Mouse (Mus musculus): ENCODE measurements around the gene Znrf1. TPM values are rescaled to one million over a fixed set of nuclear protein-coding genes. Genes with fewer than 3 reads are reported as not detected.
A peak's percentile ranks its signal among the peaks of the same experiment; 100 is the strongest.

Znrf1 gene
- total RNA-seq (2012; rRNA removed) (9.3 and 10.7 TPM in 2 replicates), total RNA-seq (2014; rRNA removed) (9.5 and 11.6 TPM in 2 replicates), polyA plus RNA-seq (2012; ENCODE audit: insufficient read length, low read depth) (21.2 and 25.3 TPM in 2 replicates)

DNA sequence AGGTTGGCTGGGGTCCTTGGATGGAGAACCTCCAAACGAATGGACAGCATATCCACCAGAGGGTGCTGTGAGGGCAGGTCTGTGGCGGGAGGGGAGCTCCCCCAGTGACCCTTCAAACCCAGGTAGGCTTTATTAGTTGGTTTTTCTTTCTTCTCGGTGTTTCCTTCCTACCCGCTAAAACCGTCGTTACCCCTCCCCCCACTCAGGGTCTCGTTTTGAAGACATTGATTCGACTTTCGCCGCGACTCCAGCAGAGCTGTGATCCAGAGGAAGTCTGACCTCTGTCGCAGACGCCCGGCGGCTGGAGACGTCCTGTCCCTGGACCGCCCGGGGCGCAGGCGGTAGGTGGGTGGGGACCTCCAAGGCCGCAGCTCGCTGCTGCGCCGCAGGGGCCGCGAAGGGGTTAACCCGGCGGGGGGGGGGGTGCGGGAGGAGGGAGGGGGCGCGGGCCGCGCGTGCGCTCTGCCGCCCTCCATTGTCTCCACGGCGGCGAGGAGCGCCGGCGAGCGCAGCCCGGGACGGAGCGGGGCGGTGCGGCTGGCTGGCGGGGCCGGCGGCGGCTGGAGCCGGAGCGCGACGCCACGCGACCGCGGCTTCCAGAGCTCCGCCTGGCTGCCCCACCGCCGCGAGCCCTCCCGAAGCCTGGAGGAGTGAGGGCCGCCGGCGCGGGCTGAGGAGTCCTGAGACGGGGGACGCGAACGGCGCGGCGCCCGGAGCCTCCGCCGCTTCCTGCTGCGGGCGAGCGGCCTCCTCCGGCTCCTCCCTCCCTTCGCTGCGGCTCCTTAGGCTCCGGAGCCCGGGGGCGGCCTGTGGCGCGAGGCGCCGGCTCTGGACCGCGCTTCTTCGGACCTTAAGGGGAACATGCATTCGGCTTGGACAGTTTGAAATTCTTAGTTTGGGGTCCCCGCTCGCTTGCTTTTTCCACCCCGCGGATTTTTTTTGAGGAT lies at the start of gene Znrf1:
Znrf1 (plus strand) TSS at position 67 of the 947 bp plus-strand sequence.
- TF ChIP-seq MXI1 (IDR thresholded peaks at IDR 0.05; ENCODE audit: low read depth, low read length) (peak; percentile 61), TCF12 (IDR thresholded peaks at IDR 0.05; ENCODE audit: low read depth, low read length) (peak; percentile 27; the same call in 1 of the 2 replicates), CTCF (conservative IDR thresholded peaks at IDR 0.05 in 1 of 2, IDR thresholded peaks at IDR 0.05 in 1 of 2; ENCODE audit: low read depth in 2 of 2, low read length in 2 of 2) (peak in 1 of 2 experiments; percentile 66; a peak in 2 of 4 replicates), RAD21 (IDR thresholded peaks at IDR 0.05; ENCODE audit: low read depth, low read length) (peak; percentile 50), MAFK (IDR thresholded peaks at IDR 0.05; ENCODE audit: insufficient replicate concordance, low read length) (no peak), JUND (conservative IDR thresholded peaks at IDR 0.05; ENCODE audit: low read depth, low read length) (no peak), POLR2A (IDR thresholded peaks at IDR 0.05; ENCODE audit: low read depth, low read length) (peak; percentile 53; the same call in 1 of the 2 replicates), SIN3A (IDR thresholded peaks at IDR 0.05; ENCODE audit: low read length) (peak; percentile 22), ELF1 (IDR thresholded peaks at IDR 0.05; ENCODE audit: low read depth, low read length) (peak; percentile 30; the same call in 1 of the 2 replicates), NELFE (IDR thresholded peaks at IDR 0.05; ENCODE audit: low read depth, low read length) (peak; percentile 47; the same call in 1 of the 2 replicates), UBTF (IDR thresholded peaks at IDR 0.05; ENCODE audit: low read depth, low read length) (peak; percentile 98), MEF2A (IDR thresholded peaks at IDR 0.05; ENCODE audit: borderline replicate concordance, low read depth, low read length) (0 out of 2 replicates have a peak, but pooled peaks have one; percentile 16), NRF1 (IDR thresholded peaks at IDR 0.05; ENCODE audit: low read depth, low read length) (peak; percentile 76), CHD2 (IDR thresholded peaks at IDR 0.05; ENCODE audit: low read length) (no peak), BHLHE40 (IDR thresholded peaks at IDR 0.05; ENCODE audit: low read depth, low read length) (0 out of 2 replicates have a peak, but pooled peaks have one; percentile 5), TBP (conservative IDR thresholded peaks at IDR 0.05; ENCODE audit: low read depth, low read length) (no peak), E2F4 (IDR thresholded peaks at IDR 0.05; ENCODE audit: insufficient replicate concordance, low read depth, low read length) (0 out of 2 replicates have a peak, but pooled peaks have one; percentile 50), MAZ (IDR thresholded peaks at IDR 0.05; ENCODE audit: low read depth, low read length) (peak; percentile 94), SMC3 (IDR thresholded peaks at IDR 0.05; ENCODE audit: low read depth, low read length) (peak; percentile 61)
- Histone ChIP-seq H3K4me1 (ENCODE audit: control insufficient read depth in 1 of 2, insufficient read depth in 2 of 2) (peaks cover 0 to 44% of the 10 kb centered on the region in 2 experiments; a peak in 2 of 4 replicates), H3K79me2 (replicated peaks; ENCODE audit: control insufficient read depth, extremely low read depth, insufficient read depth, poor library complexity, severe bottlenecking) (no peaks in the 10 kb centered on the region), H3K9me3 (replicated peaks; ENCODE audit: low read length) (no peaks in the 10 kb centered on the region), H3K9ac (ENCODE audit: insufficient read depth, low read depth) (peak within 1 kb of the TSS; percentile 89), H3K4me2 (ENCODE audit: insufficient read depth, low read depth, poor library complexity, severe bottlenecking) (peak within 1 kb of the TSS; percentile 91), H3K27ac (ENCODE audit: insufficient read depth, low read depth) (peak within 1 kb of the TSS; percentile 52; the same call in 1 of the 2 replicates), H3K4me3 (replicated peaks in 1 of 3; ENCODE audit: low read depth in 2 of 3, low read length in 2 of 3, poor library complexity in 1 of 3) (peak within 1 kb of the TSS; percentile 60 to 77 (median 65)), H3K36me3 (replicated peaks in 1 of 2; ENCODE audit: control insufficient read depth in 1 of 2, insufficient read depth in 1 of 2, low read length in 1 of 2) (peaks cover 0 to 3% of the 10 kb centered on the region in 2 experiments), H3K27me3 (replicated peaks) (no peaks in the 10 kb centered on the region)
- peak; percentile 62 for DNase-seq (ENCODE audit: extremely low read depth)
- dilution Hi-C loops (cut with MboI; ENCODE audit: extremely low pct_ligation_motif_present, extremely low pct_unique_long_range_greater_than_20kb, low sequenced_read_pairs), result no loop called here
- in situ Hi-C loops (cut with MboI; ENCODE audit: low pct_ligation_motif_present, low pct_unique_long_range_greater_than_20kb, low sequenced_read_pairs), result no loop called here
